Mouse (Mus musculus): Measurements from ENCODE around the gene Arhgap45.
"Not testable (repeated sequence)": the region's sequence is repeated elsewhere in the genome, so short reads cannot be mapped to it uniquely, and the experiment has no call there.

Gene Arhgap45

GRCm38 (mm10) chr10:80033511-80034391 is 17.3 kb downstream of the Arhgap45 start:
- peak; percentile 89 for DNase-seq (ENCODE audit: low spot score)

- peak; percentile 66 for DNase-seq (ENCODE audit: low spot score)
Observed at GRCm38 (mm10) chr10:80035148-80035547, 18.7 kb downstream of the Arhgap45 start.

DNA sequence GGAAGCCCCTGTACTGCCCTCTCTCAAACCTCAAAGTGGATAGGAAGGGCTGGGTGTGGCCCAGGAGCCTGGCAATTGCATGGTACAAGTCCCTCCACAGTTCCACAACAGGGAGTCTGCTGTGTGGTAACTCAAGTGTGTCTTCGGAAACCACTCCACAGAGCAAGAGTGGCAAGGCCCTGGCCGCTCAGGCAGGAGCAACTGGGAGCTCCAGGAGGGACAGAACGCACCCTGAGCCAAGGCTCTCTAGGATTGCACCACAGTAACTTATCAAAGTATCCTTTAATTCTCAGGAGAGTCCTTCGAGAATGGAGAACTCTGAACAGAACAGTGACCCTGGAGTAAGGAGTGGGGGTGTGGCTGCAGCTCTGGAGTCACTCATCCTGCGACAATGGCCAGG is 19.2 kb downstream of the Arhgap45 start:
- no peak for DNase-seq (ENCODE audit: low spot score)

- DNase-seq (ENCODE audit: low spot score): peak; percentile 75
Observed at GRCm38 (mm10) chr10:80036832-80037231, 20.4 kb downstream of the Arhgap45 start.

DNA sequence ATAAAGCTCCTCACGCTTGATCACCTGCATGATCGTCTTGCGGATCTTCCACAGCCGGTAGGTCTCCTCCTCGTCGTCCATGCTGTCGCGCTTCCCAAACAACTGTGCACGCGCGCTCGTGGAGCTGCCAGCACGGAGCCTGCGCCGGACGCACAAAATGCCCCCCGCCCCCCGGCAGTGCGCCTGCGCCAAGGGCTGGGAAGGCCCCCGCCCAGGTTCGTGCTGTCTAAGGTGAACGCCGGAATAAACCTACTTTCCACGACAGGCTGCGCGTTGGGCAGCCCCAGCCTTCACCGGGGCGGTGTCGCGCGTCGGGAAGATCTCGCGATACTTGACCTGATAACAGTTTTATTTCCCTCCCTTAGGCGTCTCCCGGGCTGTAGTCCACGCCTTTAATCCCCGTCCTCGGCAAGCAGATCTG is 23.1 kb downstream of the Arhgap45 start, which contains the start of gene Polr2e:
Gene Polr2e (minus strand): TSS at position 237 of the 421 bp plus-strand sequence.
- DNase-seq (ENCODE audit: low spot score): peak; percentile 100

GRCm38 (mm10) chr10:80041409-80042060 is 25.1 kb downstream of the Arhgap45 start:
- DNase-seq (ENCODE audit: low spot score): not testable (repeated sequence)

DNA sequence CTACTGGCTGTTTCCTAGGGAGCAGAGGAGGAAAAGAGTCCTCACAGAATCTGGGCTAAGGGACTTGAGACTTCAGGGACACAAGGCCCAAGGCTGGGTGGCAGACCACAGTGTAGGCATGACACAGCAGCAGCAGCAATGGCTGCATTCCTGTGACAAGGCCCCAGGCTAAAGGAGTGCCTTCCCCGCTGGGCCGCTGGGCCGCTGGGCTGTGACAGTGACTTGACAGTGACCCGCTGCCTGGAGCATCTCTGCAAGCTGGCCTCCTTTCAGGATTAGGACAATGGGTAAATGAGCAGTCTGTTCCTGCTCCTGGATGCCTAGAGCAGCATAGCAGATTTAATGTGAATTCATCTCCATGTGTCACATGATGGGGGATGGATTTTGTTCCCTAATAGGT is 27.6 kb downstream of the Arhgap45 start:
- no peak for DNase-seq (ENCODE audit: low spot score)

DNA sequence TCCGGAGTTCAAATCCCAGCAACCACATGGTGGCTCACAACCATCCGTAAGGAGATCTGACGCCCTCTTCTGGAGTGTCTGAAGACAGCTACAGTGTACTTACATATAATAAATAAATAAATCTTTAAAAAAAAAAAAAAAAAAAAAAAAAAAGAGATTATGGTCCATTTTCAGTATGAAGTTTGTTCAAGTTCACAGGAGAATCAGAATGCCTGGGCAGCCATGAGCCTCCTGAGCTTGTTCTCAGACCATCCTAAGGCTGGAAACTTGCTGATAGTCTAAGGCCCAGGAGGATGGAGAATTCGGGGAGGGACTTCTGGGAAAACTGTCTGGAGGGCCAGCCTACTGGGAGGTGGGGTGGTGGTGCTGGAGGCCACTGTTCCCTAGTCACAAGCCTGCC is 28.9 kb downstream of the Arhgap45 start:
- not testable (repeated sequence) for DNase-seq (ENCODE audit: low spot score)

DNA sequence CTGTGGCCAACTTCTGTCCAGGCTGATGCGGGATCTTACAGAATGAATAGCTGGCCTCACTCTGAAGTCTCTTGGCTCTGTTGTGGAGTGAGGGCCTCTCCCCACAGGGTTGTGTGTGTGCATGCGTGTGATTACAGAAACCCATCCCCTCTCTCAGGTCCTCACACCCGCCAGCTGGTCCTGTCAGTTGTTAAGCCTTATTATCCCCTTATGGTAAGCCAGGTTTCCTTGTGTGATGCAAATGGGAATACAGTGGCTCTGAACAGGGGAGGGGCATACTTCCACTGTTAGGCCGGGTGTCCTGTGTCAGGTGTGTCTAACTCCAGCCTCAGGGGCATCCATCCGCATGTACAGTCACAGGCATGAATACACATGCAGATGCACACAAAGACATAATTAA is 29.3 kb downstream of the Arhgap45 start:
- no peak for DNase-seq (ENCODE audit: low spot score)

DNA sequence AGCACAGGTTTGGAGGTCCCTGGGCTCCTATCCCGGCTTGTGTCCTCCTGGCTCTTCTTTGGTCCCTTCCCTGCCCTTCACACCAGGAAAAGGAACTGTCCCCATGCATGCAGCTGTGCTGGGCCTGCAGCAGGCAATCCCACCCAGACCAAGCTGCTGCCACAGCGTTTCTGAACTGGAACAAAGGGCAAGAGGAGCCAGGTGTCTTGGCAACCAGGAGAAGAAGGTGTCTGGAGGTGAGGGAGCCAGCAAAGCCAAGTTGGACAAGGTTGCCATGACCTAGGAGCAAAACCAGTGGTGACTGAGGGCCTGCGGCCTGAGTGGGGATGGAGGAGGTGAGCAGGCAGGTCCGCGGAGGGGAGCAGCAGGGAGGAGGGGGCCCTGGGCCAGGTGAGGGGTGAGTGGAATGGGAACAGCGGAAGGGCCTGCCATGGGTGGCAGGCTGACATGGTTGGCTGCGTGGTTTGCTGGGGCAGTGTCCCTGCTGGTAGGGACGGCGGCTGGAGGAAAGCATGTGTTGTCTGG is 30.6 kb downstream of the Arhgap45 start, which contains the start of gene Gpx4:
Gene Gpx4 (plus strand): TSS at position 126 of the 525 bp plus-strand sequence.
- no peak for DNase-seq (ENCODE audit: low spot score)

- no peak for DNase-seq (ENCODE audit: low spot score)
Observed at GRCm38 (mm10) chr10:80048396-80048795, 31.9 kb downstream of the Arhgap45 start.

- DNase-seq (ENCODE audit: low spot score): no peak
Observed at GRCm38 (mm10) chr10:80048834-80049233, 32.4 kb downstream of the Arhgap45 start.

GRCm38 (mm10) chr10:80050244-80050643 is 33.8 kb downstream of the Arhgap45 start:
- DNase-seq (ENCODE audit: low spot score): no peak

- DNase-seq (ENCODE audit: low spot score): no peak
Observed at GRCm38 (mm10) chr10:80050885-80051617, 34.6 kb downstream of the Arhgap45 start.

DNA sequence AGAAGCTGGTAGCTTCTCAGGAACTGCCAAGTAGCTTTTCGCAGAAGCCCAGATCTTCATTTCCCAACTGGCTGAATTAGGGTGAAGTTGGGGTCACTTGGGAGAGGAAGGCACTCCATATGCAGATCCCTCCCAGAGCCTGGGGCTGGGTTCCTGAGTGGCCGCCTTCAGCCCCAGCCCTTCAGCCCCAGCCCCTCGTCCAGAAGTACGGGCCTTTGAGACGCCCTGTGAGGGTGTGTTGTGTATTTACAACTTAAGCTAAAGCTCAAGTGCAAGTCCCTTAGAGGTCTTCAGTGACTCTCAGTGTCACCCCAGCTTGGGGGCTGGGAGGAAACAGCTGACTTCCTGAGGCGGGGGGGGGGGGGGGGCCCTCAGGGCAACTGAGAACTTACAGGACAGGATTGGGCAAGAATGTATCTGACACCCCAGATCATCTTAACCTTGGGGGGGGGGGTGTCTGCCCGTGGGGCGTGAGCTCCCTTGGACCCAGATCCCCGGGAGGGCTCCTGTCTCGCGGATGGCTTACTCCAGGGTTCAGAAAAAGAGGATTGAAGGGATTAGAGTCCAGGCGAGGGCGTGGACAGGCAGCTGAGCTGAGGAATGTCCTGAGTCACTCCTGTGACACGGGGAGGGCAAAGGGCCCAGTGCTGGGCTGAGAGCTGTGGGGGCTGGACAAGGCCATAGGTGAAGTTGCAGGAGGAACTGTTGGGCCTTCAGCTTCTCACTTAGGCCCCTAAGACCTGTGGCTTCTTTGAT is 35.3 kb downstream of the Arhgap45 start:
- peak; percentile 49 for DNase-seq (ENCODE audit: low spot score)

DNA sequence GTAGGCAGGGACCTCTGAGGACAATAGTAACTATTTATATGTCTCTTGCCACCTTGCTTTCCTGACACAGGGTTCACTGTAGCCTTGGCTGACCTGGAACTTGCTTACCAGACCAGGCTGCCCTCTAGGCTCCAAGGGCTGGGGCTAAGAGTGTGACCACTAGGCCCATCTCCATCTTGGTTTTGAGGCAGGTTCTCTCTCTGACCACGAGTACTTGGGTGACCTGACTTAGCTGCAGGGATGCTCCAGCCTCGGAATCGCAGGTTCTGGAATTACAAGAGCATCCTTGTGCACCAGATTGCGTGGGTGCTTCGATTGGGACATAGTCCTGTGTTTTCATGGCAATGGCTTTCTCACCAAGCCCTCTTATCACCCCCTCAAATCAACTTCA is 35.9 kb downstream of the Arhgap45 start:
- DNase-seq (ENCODE audit: low spot score): no peak

DNA sequence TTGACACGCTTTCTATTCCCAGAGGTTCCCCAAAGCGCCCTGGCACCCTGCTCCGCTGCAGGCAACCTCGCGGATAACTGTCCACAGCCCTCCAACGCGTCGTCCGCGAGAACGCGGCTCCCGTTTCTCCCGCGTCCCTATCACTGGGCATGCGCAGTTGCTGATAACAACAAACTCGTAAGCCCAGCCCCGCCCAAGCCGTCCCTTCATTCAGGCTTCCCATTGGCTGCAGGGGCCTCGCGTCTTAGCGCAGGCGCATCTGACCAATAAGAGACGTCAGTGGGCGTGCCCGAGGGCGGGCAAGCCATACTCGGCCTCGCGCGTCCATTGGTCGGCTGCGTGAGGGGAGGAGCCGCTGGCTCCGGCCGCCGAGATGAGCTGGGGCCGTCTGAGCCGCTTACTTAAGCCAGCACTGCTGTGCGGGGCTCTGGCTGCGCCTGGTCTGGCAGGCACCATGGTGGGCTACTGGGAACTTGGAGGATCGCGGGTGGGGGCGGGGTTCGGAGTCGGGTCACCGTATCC is 36.9 kb downstream of the Arhgap45 start:
- peak; percentile 100 for DNase-seq (ENCODE audit: low spot score)

DNA sequence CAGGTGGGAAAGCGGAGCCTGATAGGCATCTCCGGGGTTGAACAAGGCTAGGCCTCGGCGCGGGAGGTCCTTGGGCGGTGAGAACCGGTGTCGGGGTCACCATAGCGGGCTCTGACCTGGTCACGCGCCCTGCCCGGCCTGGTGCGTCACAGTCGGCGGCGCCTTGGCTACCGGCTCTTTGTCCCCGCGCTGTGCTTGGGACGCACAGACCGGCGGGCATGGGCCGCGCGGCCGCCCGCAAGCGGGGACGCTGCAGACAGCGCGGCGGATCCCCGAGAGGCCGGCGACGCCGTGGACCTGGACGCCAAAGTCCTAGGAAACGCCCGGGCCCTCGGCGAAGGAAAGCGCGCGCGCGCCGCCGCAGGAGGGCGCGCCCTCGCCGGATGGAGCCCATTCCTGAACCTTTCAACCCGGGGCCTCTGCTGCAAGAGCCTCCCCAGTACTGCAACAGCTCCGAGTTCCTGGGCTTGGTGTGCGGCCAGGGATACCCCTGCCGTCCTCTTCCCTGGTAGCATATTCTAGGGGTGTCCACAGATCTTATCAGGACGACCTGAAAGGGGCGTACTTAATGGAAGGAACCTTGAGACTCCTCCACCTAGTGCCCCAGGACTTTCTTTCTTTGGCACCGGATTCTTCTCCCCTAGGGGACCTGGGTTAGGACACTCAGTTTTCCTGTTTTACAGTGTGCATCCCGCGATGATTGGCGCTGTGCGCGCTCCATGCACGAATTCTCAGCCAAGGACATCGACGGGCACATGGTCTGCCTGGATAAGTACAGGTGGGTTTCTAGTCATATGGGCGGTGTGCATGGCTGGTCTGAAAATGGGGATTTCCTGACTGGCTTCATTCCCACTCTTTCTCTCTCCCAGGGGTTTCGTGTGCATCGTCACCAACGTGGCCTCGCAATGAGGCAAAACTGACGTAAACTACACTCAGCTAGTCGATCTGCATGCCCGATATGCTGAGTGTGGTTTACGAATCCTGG is 37.7 kb downstream of the Arhgap45 start:
- peak; percentile 85 for DNase-seq (ENCODE audit: low spot score)

DNA sequence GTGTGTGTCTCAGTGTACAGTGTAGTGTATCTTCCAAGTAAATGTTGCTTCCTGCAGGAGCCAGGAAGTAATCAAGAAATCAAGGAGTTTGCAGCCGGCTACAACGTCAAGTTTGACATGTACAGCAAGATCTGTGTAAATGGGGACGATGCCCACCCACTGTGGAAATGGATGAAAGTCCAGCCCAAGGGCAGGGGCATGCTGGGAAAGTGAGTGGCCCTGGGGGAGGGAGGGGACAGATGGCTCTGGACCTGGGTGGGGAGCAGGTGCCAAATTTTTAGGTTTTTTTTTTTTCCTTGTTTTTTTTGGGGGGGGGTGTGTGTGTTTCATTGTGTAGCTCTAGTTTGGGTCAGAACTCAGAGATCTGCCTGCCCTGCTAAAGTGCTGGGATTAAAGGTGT is 38.5 kb downstream of the Arhgap45 start:
- not testable (repeated sequence) for DNase-seq (ENCODE audit: low spot score)

GRCm38 (mm10) chr10:80055364-80055763 is 38.9 kb downstream of the Arhgap45 start:
- no peak for DNase-seq (ENCODE audit: low spot score)

Measured in MN1 (cell line).